Mouse (Mus musculus) midbrain, embryonic 10.5 days (tissue): ENCODE results near the gene Mtg2. TPM values are rescaled to one million over a fixed set of nuclear protein-coding genes. Genes with fewer than 3 reads are reported as not detected.

Experiments used
- polyA plus RNA-seq: library from polyadenylated mRNA; unstranded; fragments of >200 nt; fragmentation: Nextera tagmentation; extraction: Ambion mirVana; gene quantifications from 2 replicates; pipeline ENCODE4 v1.2.1, GENCODE M21; 2016

The Mtg2 gene
- polyA plus RNA-seq, 1 experiment from 2014 or later, result 33.2 TPM

Other genes with a start within 250 kb of the Mtg2 start
- 3.5 and 4.0 TPM in 2 replicates for gene Taf4, start 93.9 kb upstream of the Mtg2 start, polyA plus RNA-seq
- 9.4 and 10.4 TPM in 2 replicates for gene Lsm14b, start 45.6 kb upstream of the Mtg2 start, polyA plus RNA-seq
- 784 and 855 TPM in 2 replicates for gene Psma7, start 28.2 kb upstream of the Mtg2 start, polyA plus RNA-seq
- gene Ss18l1, start 28.1 kb upstream of the Mtg2 start, polyA plus RNA-seq, result 8.6 and 14.6 TPM in 2 replicates
- gene Hrh3, start 33.9 kb downstream of the Mtg2 start, polyA plus RNA-seq, result 1.2 and 2.7 TPM in 2 replicates
- gene Osbpl2, start 48.7 kb downstream of the Mtg2 start, polyA plus RNA-seq, result 30.5 and 43.3 TPM in 2 replicates
- gene Adrm1, start 100.9 kb downstream of the Mtg2 start, polyA plus RNA-seq, result 270 and 277 TPM in 2 replicates
- gene Lama5, start 155.3 kb downstream of the Mtg2 start, polyA plus RNA-seq, result 5.3 and 6.4 TPM in 2 replicates
- gene Rps21, start 186.8 kb downstream of the Mtg2 start, polyA plus RNA-seq, result 409 and 515 TPM in 2 replicates
- 12.1 and 14.0 TPM in 2 replicates for gene Cables2, start 202.9 kb downstream of the Mtg2 start, polyA plus RNA-seq
- gene Rbbp8nl, start 219.3 kb downstream of the Mtg2 start, polyA plus RNA-seq, result 0.11 TPM in 1 of 2 replicates, not detected in the other